Mouse (Mus musculus): ENCODE results near the gene Adgrg3. TPM values are rescaled to one million over a fixed set of nuclear protein-coding genes. Genes with fewer than 3 reads are reported as not detected.

Gene Adgrg3
- total and polyA plus RNA-seq, 3 experiments: not detected

- Histone ChIP-seq H3K9me3 (replicated peaks; ENCODE audit: low read length) (no peaks in the 10 kb centered on the region), H3K4me2 (ENCODE audit: insufficient read depth, low read depth, poor library complexity, severe bottlenecking) (no peak overlapping the region), H3K27ac (ENCODE audit: insufficient read depth, low read depth) (no peak overlapping the region), H3K4me1 (ENCODE audit: control insufficient read depth in 1 of 2, insufficient read depth in 2 of 2) (peaks cover 9 to 10% of the 10 kb centered on the region in 2 experiments), H3K36me3 (replicated peaks in 1 of 2; ENCODE audit: control insufficient read depth in 1 of 2, insufficient read depth in 1 of 2, low read length in 1 of 2) (no peaks in the 10 kb centered on the region), H3K79me2 (replicated peaks; ENCODE audit: control insufficient read depth, extremely low read depth, insufficient read depth, poor library complexity, severe bottlenecking) (no peaks in the 10 kb centered on the region), H3K27me3 (replicated peaks) (peaks cover 29% of the 10 kb centered on the region), H3K4me3 (replicated peaks in 1 of 3; ENCODE audit: low read depth in 2 of 3, low read length in 2 of 3, poor library complexity in 1 of 3) (no peak overlapping the region), H3K9ac (ENCODE audit: insufficient read depth, low read depth) (no peak overlapping the region)
- in situ Hi-C loops (cut with MboI; ENCODE audit: low pct_ligation_motif_present, low pct_unique_long_range_greater_than_20kb, low sequenced_read_pairs): no loop called here
- TF ChIP-seq TBP (conservative IDR thresholded peaks at IDR 0.05; ENCODE audit: low read depth, low read length) (no peak), EP300 (IDR thresholded peaks at IDR 0.05; ENCODE audit: low read length) (no peak), E2F4 (IDR thresholded peaks at IDR 0.05; ENCODE audit: insufficient replicate concordance, low read depth, low read length) (no peak), KAT2A (IDR thresholded peaks at IDR 0.05; ENCODE audit: insufficient replicate concordance, low read length) (no peak), USF1 (IDR thresholded peaks at IDR 0.05; ENCODE audit: low read depth, low read length) (no peak), HCFC1 (IDR thresholded peaks at IDR 0.05; ENCODE audit: low read depth, low read length) (no peak), ETS1 (conservative IDR thresholded peaks at IDR 0.05; ENCODE audit: low read depth, low read length) (no peak), ZKSCAN1 (IDR thresholded peaks at IDR 0.05; ENCODE audit: borderline replicate concordance, low read depth, low read length) (no peak), JUND (conservative IDR thresholded peaks at IDR 0.05; ENCODE audit: low read depth, low read length) (no peak), UBTF (IDR thresholded peaks at IDR 0.05; ENCODE audit: low read depth, low read length) (no peak), BHLHE40 (IDR thresholded peaks at IDR 0.05; ENCODE audit: low read depth, low read length) (no peak), PAX5 (IDR thresholded peaks at IDR 0.05; ENCODE audit: low read length) (no peak), MAZ (IDR thresholded peaks at IDR 0.05; ENCODE audit: low read depth, low read length) (no peak), IRF4 (IDR thresholded peaks at IDR 0.05; ENCODE audit: low read depth, low read length) (no peak), NRF1 (IDR thresholded peaks at IDR 0.05; ENCODE audit: low read depth, low read length) (no peak), CTCF (conservative IDR thresholded peaks at IDR 0.05 in 1 of 2, IDR thresholded peaks at IDR 0.05 in 1 of 2; ENCODE audit: low read depth in 2 of 2, low read length in 2 of 2) (no peak), ELF1 (IDR thresholded peaks at IDR 0.05; ENCODE audit: low read depth, low read length) (no peak)
- dilution Hi-C loops (cut with MboI; ENCODE audit: extremely low pct_ligation_motif_present, extremely low pct_unique_long_range_greater_than_20kb, low sequenced_read_pairs): no loop called here
- no peak for DNase-seq (ENCODE audit: extremely low read depth)
These were observed 24.6 kb downstream of the Adgrg3 start for GRCm38 (mm10) chr8:95041883-95042784.

GRCm38 (mm10) chr8:95044811-95045210 is 27.3 kb downstream of the Adgrg3 start:
- Histone ChIP-seq H3K27ac (ENCODE audit: insufficient read depth, low read depth) (no peak overlapping the region), H3K36me3 (replicated peaks in 1 of 2; ENCODE audit: control insufficient read depth in 1 of 2, insufficient read depth in 1 of 2, low read length in 1 of 2) (no peaks in the 10 kb centered on the region), H3K79me2 (replicated peaks; ENCODE audit: control insufficient read depth, extremely low read depth, insufficient read depth, poor library complexity, severe bottlenecking) (no peaks in the 10 kb centered on the region), H3K9ac (ENCODE audit: insufficient read depth, low read depth) (no peak overlapping the region), H3K4me3 (replicated peaks in 1 of 3; ENCODE audit: low read depth in 2 of 3, low read length in 2 of 3, poor library complexity in 1 of 3) (no peak overlapping the region), H3K4me2 (ENCODE audit: insufficient read depth, low read depth, poor library complexity, severe bottlenecking) (no peak overlapping the region), H3K9me3 (replicated peaks; ENCODE audit: low read length) (no peaks in the 10 kb centered on the region), H3K4me1 (ENCODE audit: control insufficient read depth in 1 of 2, insufficient read depth in 2 of 2) (0 out of 4 replicates have a peak, but pooled peaks cover 0 to 2% of the 10 kb centered on the region in 2 experiments), H3K27me3 (replicated peaks) (peaks cover 45% of the 10 kb centered on the region)
- dilution Hi-C loops (cut with MboI; ENCODE audit: extremely low pct_ligation_motif_present, extremely low pct_unique_long_range_greater_than_20kb, low sequenced_read_pairs) (no loop called here), in situ Hi-C loops (cut with MboI; ENCODE audit: low pct_ligation_motif_present, low pct_unique_long_range_greater_than_20kb, low sequenced_read_pairs) (no loop called here)
- no peak for TF ChIP-seq NELFE (IDR thresholded peaks at IDR 0.05; ENCODE audit: low read depth, low read length)
- DNase-seq (ENCODE audit: extremely low read depth): no peak
